Mouse (Mus musculus) heart, postnatal 14 days (tissue): Measurements from ENCODE around the gene Slx1b. TPM values are rescaled to one million over a fixed set of nuclear protein-coding genes. Genes with fewer than 3 reads are reported as not detected.

Experiments used
- DNase-seq, 2 experiments: peaks; one replicate each; pipeline ENCODE4 v3.0.0; 2021 to 2022
- intact Hi-C: fragments of 180-260 bp; cut with DNase I; formaldehyde crosslinking; loops from one replicate; pipeline ENCODE4 v1.15.1; 2025
- total RNA-seq, 2 experiments: library from RNA; stranded (reverse); gene quantifications; 2 replicates each; pipeline ENCODE4 v1.2.3; 2021

Slx1b gene
- total RNA-seq, 2 experiments from 2014 or later = 5.7 to 7.7 TPM

GRCm38 (mm10) chr7:126643244-126643617 is 52.4 kb downstream of the Slx1b start:
- peak; percentile 39 to 60 for DNase-seq
- intact Hi-C loops = loop anchor here (10.0 kb wide), 1 partner anchor 158 kb away; the partner anchor contains the start of gene Tufm

GRCm38 (mm10) chr7:126642545-126643243 is 52.9 kb downstream of the Slx1b start:
- intact Hi-C loops = loop anchor here (10.0 kb wide), 1 partner anchor 158 kb away; the partner anchor contains the start of gene Tufm
- DNase-seq = no peak

Other genes with a start within 250 kb of the Slx1b start
- gene Atp2a1, start 232.7 kb downstream of the Slx1b start, total RNA-seq = under 1 TPM; 0.48 to 0.49 TPM
- 10 to 100 TPM; 44.3 to 44.8 TPM for gene Sh2b1, start 220.4 kb downstream of the Slx1b start, total RNA-seq
- 100 to 1,000 TPM; 291 to 309 TPM for gene Tufm, start 208.4 kb downstream of the Slx1b start, total RNA-seq
- 10 to 100 TPM; 44.6 to 47.1 TPM for gene Atxn2l, start 192.3 kb downstream of the Slx1b start, total RNA-seq
- 100 to 1,000 TPM; 138 to 140 TPM for gene Eif3c, start 129.4 kb downstream of the Slx1b start, total RNA-seq
- 1 to 10 TPM in 1 of 2 experiments, under 1 TPM in 1; 0.65 to 1.7 TPM for gene Apobr, start 110.8 kb downstream of the Slx1b start, total RNA-seq
- gene Cln3, start 110.0 kb downstream of the Slx1b start, total RNA-seq = 10 to 100 TPM; 13.2 to 13.3 TPM
- not detected for gene Il27, start 100.8 kb downstream of the Slx1b start, total RNA-seq
- gene Nupr1, start 64.9 kb downstream of the Slx1b start, total RNA-seq = 1 to 10 TPM; 8.7 to 9.2 TPM
- 10 to 100 TPM; 24.6 to 28.6 TPM for gene Sgf29, start 46.5 kb downstream of the Slx1b start, total RNA-seq
- gene Sult1a1, start 19.4 kb downstream of the Slx1b start, total RNA-seq = 10 to 100 TPM; 38.6 to 43.2 TPM
- 10 to 100 TPM; 49.2 to 51.2 TPM for gene Bola2, start 383 bp downstream of the Slx1b start, total RNA-seq
- 10 to 100 TPM in 1 of 2 experiments, 1 to 10 TPM in 1; 8.8 to 28.1 TPM for gene Coro1a, start 12.0 kb upstream of the Slx1b start, total RNA-seq
- 10 to 100 TPM; 69.8 to 77.4 TPM for gene Mapk3, start 63.8 kb upstream of the Slx1b start, total RNA-seq
- 1 to 10 TPM; 3.1 to 3.8 TPM for gene Gdpd3, start 70.5 kb upstream of the Slx1b start, total RNA-seq
- 10 to 100 TPM; 62.9 to 77.1 TPM for gene Ypel3, start 81.2 kb upstream of the Slx1b start, total RNA-seq
- under 1 TPM; 0.44 to 0.62 TPM for gene Tbx6, start 85.7 kb upstream of the Slx1b start, total RNA-seq
- gene Ppp4c, start 96.7 kb upstream of the Slx1b start, total RNA-seq = 10 to 100 TPM; 38.8 to 49.6 TPM
- 10 to 100 TPM; 12.9 to 13.7 TPM for gene Fam57b, start 101.9 kb upstream of the Slx1b start, total RNA-seq
- not detected for gene 4930451I11Rik, start 135.9 kb upstream of the Slx1b start, total RNA-seq
- gene Doc2a, start 151.6 kb upstream of the Slx1b start, total RNA-seq = not detected
- 1 to 10 TPM; 5.4 to 7.4 TPM for gene Hirip3, start 166.2 kb upstream of the Slx1b start, total RNA-seq
- gene Ino80e, start 166.6 kb upstream of the Slx1b start, total RNA-seq = 10 to 100 TPM; 21.2 to 21.4 TPM
- gene Taok2, start 188.9 kb upstream of the Slx1b start, total RNA-seq = 10 to 100 TPM; 61.4 to 61.7 TPM
- gene Tmem219, start 227.1 kb upstream of the Slx1b start, total RNA-seq = 10 to 100 TPM; 10.9 to 13.0 TPM
- 1 to 10 TPM; 6.9 to 7.6 TPM for gene Kctd13, start 233.1 kb upstream of the Slx1b start, total RNA-seq